Mouse (Mus musculus): ENCODE results near the gene Prkci.

- TF ChIP-seq CTCF (IDR thresholded peaks at IDR 0.05; ENCODE audit: insufficient read depth, low read depth, low read length) (no peak), POLR2A (IDR thresholded peaks at IDR 0.05; ENCODE audit: insufficient read depth, low read depth, low read length) (no peak)
These were observed 39.2 kb upstream of the Prkci start for GRCm38 (mm10) chr3:30956327-30956726.

Measured in olfactory bulb, adult 2 months (tissue).